Mouse (Mus musculus) kidney, postnatal 0 days (tissue): ENCODE data around the gene Agbl5. TPM values are rescaled to one million over a fixed set of nuclear protein-coding genes. Genes with fewer than 3 reads are reported as not detected.

Experiments used
- ATAC-seq: fragments of 200-750 bp; cut with Nextera tagmentation; replicated peaks from 2 replicates; pipeline ENCODE4 v1.8.0; 2017; ENCODE audit warnings: low read depth, moderate number of reproducible peaks, moderate TSS enrichment, moderate library complexity; ENCODE audit not compliant: low FRiP score
- DNase-seq: peaks from one replicate; pipeline ENCODE4 v3.0.0-alpha.2; 2016; ENCODE audit warnings: low spot score
- H3K27ac ChIP-seq: fragments of 300-500 bp; sonication (generic); 2 replicates; pipeline ENCODE4 v1.5.1; 2014; ENCODE audit warnings: mild to moderate bottlenecking
- H3K27me3 ChIP-seq: fragments of 300-500 bp; sonication (generic); 2 replicates; pipeline ENCODE4 v1.6.1; 2014; ENCODE audit warnings: low read length, mixed read lengths; ENCODE audit not compliant: insufficient read depth
- H3K36me3 ChIP-seq: fragments of 300-500 bp; sonication (generic); 2 replicates; pipeline ENCODE4 v1.6.1; 2014; ENCODE audit warnings: low read length, mixed read lengths; ENCODE audit not compliant: insufficient read depth
- H3K4me1 ChIP-seq: fragments of 300-500 bp; sonication (generic); replicated peaks from 2 replicates; pipeline ENCODE4 v1.6.1; 2014; ENCODE audit warnings: antibody characterized with exemption, low read length, mixed read lengths; ENCODE audit not compliant: insufficient read depth
- H3K4me2 ChIP-seq: fragments of 300-500 bp; sonication (generic); 2 replicates; pipeline ENCODE4 v1.6.1; 2014; ENCODE audit warnings: mild to moderate bottlenecking, low read length, moderate library complexity, mixed read lengths
- H3K4me3 ChIP-seq: fragments of 300-500 bp; sonication (generic); replicated peaks from 2 replicates; pipeline ENCODE4 v1.5.1; 2014; ENCODE audit warnings: low read depth, low read length
- H3K9ac ChIP-seq: fragments of 300-500 bp; sonication (generic); 2 replicates; pipeline ENCODE4 v1.6.1; 2014; ENCODE audit warnings: low read depth, low read length
- H3K9me3 ChIP-seq: fragments of 300-500 bp; sonication (generic); replicated peaks from 2 replicates; pipeline ENCODE4 v1.6.1; 2016; ENCODE audit warnings: low read length, inconsistent platforms, mixed read lengths
- CTCF ChIP-seq: IDR thresholded peaks from 2 replicates; pipeline ENCODE4 v1.5.1; 2016; ENCODE audit warnings: antibody characterized with exemption, low read depth, mild to moderate bottlenecking, moderate library complexity
- WGBS: fragments of 180-500 bp; shearing (Covaris S2); extraction: QIAGEN DNeasy Blood & Tissue Kit; methylation state at CpG from one replicate; pipeline ENCODE4 v1.1.7; 2014; 5-methylcytosine and 5-hydroxymethylcytosine counted together
- polyA plus RNA-seq: library from polyadenylated mRNA; unstranded; fragments of >200 nt; fragmentation: Nextera tagmentation; extraction: Ambion mirVana; gene quantifications from 2 replicates; pipeline ENCODE4 v1.2.1, GENCODE M21; 2015

Gene Agbl5
- polyA plus RNA-seq, 1 experiment from 2014 or later: 17.5 TPM

GRCm38 (mm10) chr5:30901860-30902259 lies 13.4 kb downstream of the Agbl5 start:
- ATAC-seq (peak; percentile 60), DNase-seq (peak; percentile 31)
- no peak overlapping the region for H3K4me2 ChIP-seq
- peaks cover 9% of the 10 kb centered on the region for H3K4me1 ChIP-seq
- H3K9me3 ChIP-seq: no peaks in the 10 kb centered on the region
- H3K27me3 ChIP-seq: no peaks in the 10 kb centered on the region
- no peak overlapping the region for H3K4me3 ChIP-seq
- no peak overlapping the region for H3K9ac ChIP-seq
- TF ChIP-seq CTCF: no peak
- peaks cover 33% of the 10 kb centered on the region for H3K36me3 ChIP-seq
- H3K27ac ChIP-seq: no peak overlapping the region
- WGBS: 86% methylated on average over 5 of the region's 5 CpGs

GRCm38 (mm10) chr5:30907413-30908059 lies 19.0 kb downstream of the Agbl5 start, which contains the start of gene Ost4:
Gene Ost4, minus strand, starts transcription at chr5:30907788.
- DNase-seq: peak; percentile 97
- H3K27me3 ChIP-seq: no peaks in the 10 kb centered on the region
- peak within 1 kb of the TSS; percentile 64 for H3K9ac ChIP-seq
- peaks cover 31% of the 10 kb centered on the region for H3K4me1 ChIP-seq
- H3K27ac ChIP-seq: peak within 1 kb of the TSS; percentile 95
- peak within 1 kb of the TSS; percentile 67 for H3K4me3 ChIP-seq
- H3K9me3 ChIP-seq: no peaks in the 10 kb centered on the region
- H3K4me2 ChIP-seq: peak within 1 kb of the TSS; percentile 93
- WGBS: under 1% methylated on average over 58 of the region's 58 CpGs
- H3K36me3 ChIP-seq: peaks cover 22% of the 10 kb centered on the region; the same call in 1 of the 2 replicates
- TF ChIP-seq CTCF: no peak
- ATAC-seq: peak; percentile 92

- ATAC-seq: 0 out of 2 replicates have a peak, but pooled peaks have one; percentile 17
- DNase-seq: peak; percentile 84
- Histone ChIP-seq H3K9ac (peak overlapping the region; percentile 64; the same call in 1 of the 2 replicates), H3K4me1 (peaks cover 36% of the 10 kb centered on the region), H3K27me3 (no peaks in the 10 kb centered on the region), H3K36me3 (peaks cover 16% of the 10 kb centered on the region; the same call in 1 of the 2 replicates), H3K27ac (peak overlapping the region; percentile 95), H3K4me2 (peak overlapping the region; percentile 93), H3K9me3 (no peaks in the 10 kb centered on the region), H3K4me3 (peak overlapping the region; percentile 67)
- WGBS: 26% methylated on average over 13 of the region's 13 CpGs
- no peak for TF ChIP-seq CTCF
Measured at GRCm38 (mm10) chr5:30908426-30909299, 20.2 kb downstream of the Agbl5 start.

- H3K4me2 ChIP-seq: no peak overlapping the region; the same call in 1 of the 2 replicates
- no peak overlapping the region for H3K4me3 ChIP-seq
- H3K27me3 ChIP-seq: no peaks in the 10 kb centered on the region
- H3K4me1 ChIP-seq: peaks cover 36% of the 10 kb centered on the region
- DNase-seq (peak; percentile 70), ATAC-seq (no peak)
- H3K36me3 ChIP-seq: peaks cover 11% of the 10 kb centered on the region; the same call in 1 of the 2 replicates
- 0 out of 2 replicates have a peak overlapping the region, but pooled peaks have one; percentile 0 for H3K9ac ChIP-seq
- H3K9me3 ChIP-seq: no peaks in the 10 kb centered on the region
- 16% methylated on average over 7 of the region's 7 CpGs for WGBS
- TF ChIP-seq CTCF: no peak
- peak overlapping the region; percentile 95 for H3K27ac ChIP-seq
Measured at GRCm38 (mm10) chr5:30909300-30909659, 20.8 kb downstream of the Agbl5 start.

GRCm38 (mm10) chr5:30909863-30910262 lies 21.4 kb downstream of the Agbl5 start:
- Histone ChIP-seq H3K27me3 (no peaks in the 10 kb centered on the region), H3K36me3 (0 out of 2 replicates have a peak, but pooled peaks cover 5% of the 10 kb centered on the region), H3K4me3 (no peak overlapping the region), H3K27ac (peak overlapping the region; percentile 95), H3K4me2 (no peak overlapping the region), H3K9ac (no peak overlapping the region), H3K9me3 (no peaks in the 10 kb centered on the region), H3K4me1 (peaks cover 36% of the 10 kb centered on the region)
- DNase-seq (no peak), ATAC-seq (no peak)
- 71% methylated on average over 7 of the region's 7 CpGs for WGBS
- no peak for TF ChIP-seq CTCF

- ATAC-seq (no peak), DNase-seq (no peak)
- TF ChIP-seq CTCF: no peak
- H3K36me3 ChIP-seq: no peaks in the 10 kb centered on the region
- no peak overlapping the region for H3K9ac ChIP-seq
- H3K27me3 ChIP-seq: no peaks in the 10 kb centered on the region
- no peak overlapping the region for H3K4me3 ChIP-seq
- H3K9me3 ChIP-seq: no peaks in the 10 kb centered on the region
- H3K4me2 ChIP-seq: no peak overlapping the region
- H3K27ac ChIP-seq: peak overlapping the region; percentile 93
- peaks cover 36% of the 10 kb centered on the region for H3K4me1 ChIP-seq
Measured at GRCm38 (mm10) chr5:30910481-30910880, 22.0 kb downstream of the Agbl5 start.
